Mouse (Mus musculus) kidney, embryonic 16.5 days (tissue): Measurements from ENCODE around the gene Vti1b. TPM values are rescaled to one million over a fixed set of nuclear protein-coding genes. Genes with fewer than 3 reads are reported as not detected.

Experiments used
- ATAC-seq: fragments of 200-750 bp; cut with Nextera tagmentation; 2 replicates; pipeline ENCODE4 v1.8.0; 2017; ENCODE audit warnings: moderate TSS enrichment; ENCODE audit not compliant: low FRiP score, low TSS enrichment
- H3K27ac ChIP-seq: fragments of 300-500 bp; sonication (generic); 2 replicates; pipeline ENCODE4 v1.5.1; 2014; ENCODE audit warnings: low read length
- H3K27me3 ChIP-seq: fragments of 300-500 bp; sonication (generic); 2 replicates; pipeline ENCODE4 v1.6.1; 2014; ENCODE audit warnings: low read length, control low read depth, mixed read lengths; ENCODE audit not compliant: insufficient read depth
- H3K36me3 ChIP-seq: fragments of 300-500 bp; sonication (generic); 2 replicates; pipeline ENCODE4 v1.6.1; 2014; ENCODE audit warnings: low read length, control low read depth, mixed read lengths; ENCODE audit not compliant: insufficient read depth
- H3K4me1 ChIP-seq: fragments of 300-500 bp; sonication (generic); 2 replicates; pipeline ENCODE4 v1.6.1; 2014; ENCODE audit warnings: low read length, control low read depth, mixed read lengths; ENCODE audit not compliant: insufficient read depth
- H3K4me2 ChIP-seq: fragments of 300-500 bp; sonication (generic); replicated peaks from 2 replicates; pipeline ENCODE4 v1.6.1; 2014; ENCODE audit warnings: low read depth, low read length
- H3K4me3 ChIP-seq: fragments of 300-500 bp; sonication (generic); 2 replicates; pipeline ENCODE4 v1.5.1; 2014; ENCODE audit warnings: mild to moderate bottlenecking, low read length
- H3K9ac ChIP-seq: fragments of 300-500 bp; sonication (generic); replicated peaks from 2 replicates; pipeline ENCODE4 v1.6.1; 2014; ENCODE audit warnings: low read length
- H3K9me3 ChIP-seq: fragments of 300-500 bp; sonication (generic); 2 replicates; pipeline ENCODE4 v1.6.1; 2016; ENCODE audit warnings: low read length, control low read depth
- WGBS: fragments of 180-500 bp; shearing (Covaris S2); extraction: QIAGEN DNeasy Blood & Tissue Kit; methylation state at CpG from one replicate; pipeline ENCODE4 v1.1.7; 2014; 5-methylcytosine and 5-hydroxymethylcytosine counted together
- polyA plus RNA-seq: library from polyadenylated mRNA; unstranded; fragments of >200 nt; fragmentation: Nextera tagmentation; extraction: Ambion mirVana; gene quantifications from 2 replicates; pipeline ENCODE4 v1.2.1, GENCODE M21; 2015

Gene Vti1b
- polyA plus RNA-seq: 98.6 and 106 TPM in 2 replicates

- Histone ChIP-seq H3K36me3 (peaks cover 13% of the 10 kb centered on the region; the same call in 1 of the 2 replicates), H3K9me3 (no peaks in the 10 kb centered on the region), H3K27me3 (no peaks in the 10 kb centered on the region), H3K9ac (peak within 1 kb of the TSS; percentile 90), H3K4me3 (peak within 1 kb of the TSS; percentile 81), H3K4me2 (peak within 1 kb of the TSS; percentile 78), H3K27ac (peak within 1 kb of the TSS; percentile 96), H3K4me1 (peaks cover 11% of the 10 kb centered on the region)
- under 1% methylated on average over 70 of the region's 73 CpGs for WGBS
- ATAC-seq: peak; percentile 98
These were observed at the start of gene Vti1b for GRCm38 (mm10) chr12:79172019-79172941. Gene Vti1b (minus strand): TSS chr12:79172667.

DNA sequence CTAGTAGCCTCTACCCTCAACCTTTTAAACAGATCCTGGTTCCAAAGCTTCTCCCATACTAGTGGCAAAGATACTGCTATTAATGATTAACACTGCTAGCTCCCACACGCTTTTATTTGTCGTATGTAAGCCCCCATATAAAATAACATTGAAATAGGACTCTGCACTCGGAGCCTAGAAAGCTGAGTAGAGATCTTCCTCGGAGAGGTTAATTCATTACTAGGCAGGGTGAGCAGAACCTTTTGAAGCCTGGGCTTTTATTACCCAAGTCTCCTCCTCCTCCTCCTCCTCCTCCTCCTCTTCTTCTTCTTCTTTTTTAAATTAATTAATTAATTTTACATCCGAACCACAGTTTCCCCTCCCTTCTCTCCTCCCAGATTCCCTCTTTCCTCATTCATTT lies 45.0 kb upstream of the Vti1b start:
- Histone ChIP-seq H3K4me3 (no peak overlapping the region), H3K9ac (no peak overlapping the region), H3K27ac (peak overlapping the region; percentile 23), H3K27me3 (no peaks in the 10 kb centered on the region), H3K4me2 (no peak overlapping the region), H3K9me3 (no peaks in the 10 kb centered on the region), H3K4me1 (0 out of 2 replicates have a peak, but pooled peaks cover 3% of the 10 kb centered on the region), H3K36me3 (no peaks in the 10 kb centered on the region)
- 17% methylated on average over 5 of the region's 5 CpGs for WGBS
- ATAC-seq: peak; percentile 57; the same call in 1 of the 2 replicates

- ATAC-seq: no peak
- 78% methylated on average over 8 of the region's 8 CpGs for WGBS
- Histone ChIP-seq H3K9ac (no peak overlapping the region), H3K27me3 (no peaks in the 10 kb centered on the region), H3K4me1 (peaks cover 3% of the 10 kb centered on the region; the same call in 1 of the 2 replicates), H3K4me3 (no peak overlapping the region), H3K36me3 (no peaks in the 10 kb centered on the region), H3K27ac (no peak overlapping the region), H3K4me2 (no peak overlapping the region), H3K9me3 (no peaks in the 10 kb centered on the region)
These were observed 39.0 kb upstream of the Vti1b start for GRCm38 (mm10) chr12:79211447-79211846.

DNA sequence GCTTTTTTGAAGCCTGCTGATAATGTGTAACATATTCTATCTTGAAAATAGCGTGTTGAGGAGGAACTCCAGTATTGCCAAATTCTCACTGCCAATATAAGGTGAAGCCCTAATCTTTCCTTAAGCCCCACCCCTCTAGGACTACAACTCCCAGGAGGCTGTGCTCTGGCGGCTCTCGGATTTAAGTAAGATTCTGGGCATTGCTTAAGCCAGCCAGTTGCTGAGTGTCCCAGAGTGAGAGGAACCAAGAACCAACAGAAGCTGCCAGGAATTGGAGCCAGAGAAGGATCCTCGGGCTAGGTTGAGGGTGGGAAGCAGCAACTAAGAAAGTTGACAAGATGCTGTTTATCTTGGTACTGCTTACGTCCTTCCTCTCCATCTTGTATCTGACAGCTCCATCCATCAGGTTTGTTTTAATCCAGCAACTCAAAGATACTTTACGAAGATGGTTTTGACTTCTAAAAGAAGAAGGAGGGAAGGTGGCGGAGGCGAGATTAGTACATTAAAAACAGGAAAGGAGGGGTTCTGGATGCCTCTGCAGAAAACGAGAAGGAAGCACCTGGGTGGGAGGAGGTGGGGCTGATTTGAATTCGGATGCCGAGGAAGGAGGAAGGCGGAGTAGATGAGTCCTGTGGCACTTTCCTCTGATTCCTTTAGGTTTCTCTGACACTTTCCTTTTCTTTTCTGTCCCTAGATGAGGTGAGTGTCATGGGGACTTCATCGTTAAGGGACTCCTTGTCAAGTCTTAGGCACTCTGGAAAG lies 36.4 kb upstream of the Vti1b start, which contains the start of gene Rdh12:
Gene Rdh12 (plus strand): TSS at position 212 of the 762 bp plus-strand sequence.
- no peaks in the 10 kb centered on the region for H3K36me3 ChIP-seq
- no peaks in the 10 kb centered on the region for H3K9me3 ChIP-seq
- peak; percentile 59; the same call in 1 of the 2 replicates for ATAC-seq
- 3% methylated on average over 13 of the region's 13 CpGs for WGBS
- H3K27me3 ChIP-seq: no peaks in the 10 kb centered on the region
- H3K4me2 ChIP-seq: peak within 1 kb of the TSS; percentile 89
- peak within 1 kb of the TSS; percentile 51 for H3K4me3 ChIP-seq
- peaks cover 3% of the 10 kb centered on the region; the same call in 1 of the 2 replicates for H3K4me1 ChIP-seq
- peak within 1 kb of the TSS; percentile 53 for H3K9ac ChIP-seq
- H3K27ac ChIP-seq: no peak within 1 kb of the TSS

- WGBS: 67% methylated on average over 3 of the region's 3 CpGs
- no peak overlapping the region for H3K4me3 ChIP-seq
- no peaks in the 10 kb centered on the region for H3K36me3 ChIP-seq
- H3K27ac ChIP-seq: no peak overlapping the region
- no peaks in the 10 kb centered on the region for H3K4me1 ChIP-seq
- no peak for ATAC-seq
- no peaks in the 10 kb centered on the region for H3K9me3 ChIP-seq
- no peaks in the 10 kb centered on the region for H3K27me3 ChIP-seq
- H3K4me2 ChIP-seq: no peak overlapping the region
- no peak overlapping the region for H3K9ac ChIP-seq
These were observed 29.4 kb upstream of the Vti1b start for GRCm38 (mm10) chr12:79201882-79202281.

- Histone ChIP-seq H3K4me2 (no peak overlapping the region), H3K4me1 (no peaks in the 10 kb centered on the region), H3K27me3 (no peaks in the 10 kb centered on the region), H3K27ac (no peak overlapping the region), H3K9me3 (no peaks in the 10 kb centered on the region), H3K36me3 (no peaks in the 10 kb centered on the region), H3K4me3 (no peak overlapping the region), H3K9ac (no peak overlapping the region)
- no peak for ATAC-seq
- WGBS: 83% methylated on average over 5 of the region's 5 CpGs
These were observed 24.6 kb upstream of the Vti1b start for GRCm38 (mm10) chr12:79197105-79197504.

DNA sequence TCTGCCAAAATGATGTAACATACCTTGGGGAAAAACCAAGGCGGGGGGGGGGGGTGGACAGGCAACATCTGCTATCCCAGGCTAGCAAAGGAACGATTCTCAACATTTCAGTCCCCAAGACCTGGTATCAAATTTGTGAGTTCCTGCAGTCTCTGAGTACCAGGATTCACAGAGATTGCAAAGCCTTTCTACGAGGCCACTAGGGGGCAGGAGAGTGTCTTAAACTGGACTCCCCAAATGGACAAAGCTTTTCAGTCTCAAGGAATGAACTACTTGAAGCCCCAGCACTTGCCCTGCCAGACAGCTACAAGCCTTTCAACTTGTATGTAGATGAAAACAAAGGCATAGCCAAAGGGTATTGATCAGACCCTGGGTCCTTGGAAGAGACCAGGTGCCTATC lies 21.0 kb upstream of the Vti1b start:
- no peak overlapping the region for H3K9ac ChIP-seq
- no peaks in the 10 kb centered on the region for H3K27me3 ChIP-seq
- 3% methylated on average over 3 of the region's 3 CpGs for WGBS
- no peak for ATAC-seq
- H3K4me3 ChIP-seq: no peak overlapping the region
- no peaks in the 10 kb centered on the region for H3K36me3 ChIP-seq
- H3K4me1 ChIP-seq: peaks cover 12% of the 10 kb centered on the region
- no peaks in the 10 kb centered on the region for H3K9me3 ChIP-seq
- no peak overlapping the region for H3K4me2 ChIP-seq
- no peak overlapping the region for H3K27ac ChIP-seq

DNA sequence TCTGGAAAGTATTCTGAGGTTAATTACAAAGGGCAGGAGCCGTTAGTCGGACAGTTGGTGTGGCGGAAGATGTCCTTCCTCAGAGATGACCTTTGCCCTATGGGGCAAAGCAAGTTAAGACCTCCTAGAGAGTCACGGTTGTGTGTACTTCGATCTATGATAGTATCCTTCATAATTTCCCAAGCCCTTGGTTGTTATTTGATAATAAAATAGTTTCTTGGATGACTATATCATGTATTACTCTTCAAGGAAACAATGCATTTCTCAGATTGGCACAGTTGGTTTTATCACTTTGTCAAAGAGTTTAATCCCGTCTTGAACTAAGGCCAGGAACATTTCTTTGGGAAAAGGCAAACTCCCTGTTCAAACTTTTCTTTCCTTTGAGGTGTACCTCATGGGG lies 19.7 kb upstream of the Vti1b start, which contains the start of gene Rdh11:
Gene Rdh11 (minus strand): TSS at position 101 of the 400 bp plus-strand sequence.
- Histone ChIP-seq H3K9me3 (no peaks in the 10 kb centered on the region), H3K27ac (no peak within 1 kb of the TSS), H3K4me3 (peak within 1 kb of the TSS; percentile 68), H3K4me2 (peak within 1 kb of the TSS; percentile 85), H3K9ac (peak within 1 kb of the TSS; percentile 72), H3K36me3 (peaks cover under 1% of the 10 kb centered on the region; the same call in 1 of the 2 replicates), H3K4me1 (peaks cover 12% of the 10 kb centered on the region), H3K27me3 (no peaks in the 10 kb centered on the region)
- ATAC-seq: no peak
- WGBS: 66% methylated on average over 6 of the region's 6 CpGs

DNA sequence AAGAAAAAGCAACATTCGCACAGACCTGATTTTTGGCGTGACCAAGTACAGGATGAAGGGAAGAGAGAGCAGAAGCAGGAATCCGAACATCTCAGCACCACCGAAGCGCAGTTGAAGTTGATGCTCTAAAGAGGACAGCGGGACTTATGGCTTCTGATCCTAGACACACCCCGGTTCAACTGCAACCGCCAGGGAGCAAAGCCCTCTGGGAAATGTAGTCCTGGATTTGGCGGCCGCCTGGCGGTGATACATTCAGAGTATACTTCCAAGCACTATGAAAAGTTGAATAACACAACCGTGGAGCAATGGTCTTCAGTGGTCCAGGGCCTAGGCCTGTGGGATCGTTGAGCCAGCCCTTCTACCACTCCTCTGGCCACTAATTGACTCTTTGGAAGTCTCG lies 19.2 kb upstream of the Vti1b start:
- peaks cover 12% of the 10 kb centered on the region for H3K4me1 ChIP-seq
- no peaks in the 10 kb centered on the region for H3K9me3 ChIP-seq
- H3K9ac ChIP-seq: peak overlapping the region; percentile 72
- peak overlapping the region; percentile 85 for H3K4me2 ChIP-seq
- ATAC-seq: peak; percentile 94
- H3K27ac ChIP-seq: no peak overlapping the region
- peaks cover 2% of the 10 kb centered on the region; the same call in 1 of the 2 replicates for H3K36me3 ChIP-seq
- peak overlapping the region; percentile 68 for H3K4me3 ChIP-seq
- 5% methylated on average over 14 of the region's 14 CpGs for WGBS
- H3K27me3 ChIP-seq: no peaks in the 10 kb centered on the region
